ENCODE assay signal across 17 mouse cellular contexts in the genomic region with DNA sequence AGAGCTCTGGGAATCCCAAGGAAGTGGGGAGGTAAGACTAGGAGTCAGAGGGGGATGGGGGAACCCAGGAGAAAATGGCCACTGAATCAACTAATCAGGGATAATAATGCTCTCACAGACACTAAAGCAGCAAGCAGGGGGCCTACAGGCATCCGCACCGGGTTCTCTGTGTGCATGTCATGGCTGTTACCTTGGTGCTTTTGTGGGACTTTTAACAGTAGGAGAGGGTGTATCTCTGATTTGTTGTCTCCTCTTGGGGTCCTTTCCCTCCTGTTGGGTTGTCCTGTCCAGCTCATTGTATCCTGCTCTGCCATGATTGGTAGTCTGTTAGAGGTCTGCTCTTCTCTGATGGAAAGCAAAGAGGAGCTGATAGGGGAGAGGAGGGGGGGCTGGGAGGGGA. TPM values are rescaled to one million over a fixed set of nuclear protein-coding genes. Genes with fewer than 3 reads are reported as not detected.
DNase-seq lines count a peak whose midpoint lies in the region; ATAC-seq lines count a peak whose summit lies in the region.
"Had no signal": no experiment of that assay in that cellular context is flagged by ENCODE, and none has a peak within 500 bp of the region (broad histone marks: within the 10 kb centered on the region; RNA-seq: fewer than 3 reads in every experiment).

No protein-coding gene starts in this region.

- H3K9ac ChIP-seq in hindbrain, embryonic 11.5 days (ENCODE audit: low read depth, low read length) = no peak overlapping the region
- H3K9ac ChIP-seq in hindbrain, embryonic 16.5 days (ENCODE audit: low read depth, low read length) = no peak overlapping the region
- no peak overlapping the region for H3K9ac ChIP-seq in embryonic facial prominence, embryonic 11.5 days (replicated peaks; ENCODE audit: low read length)
- no peak overlapping the region for H3K9ac ChIP-seq in neural tube, embryonic 14.5 days (replicated peaks; ENCODE audit: low read depth, low read length)
- H3K9ac ChIP-seq: heart, embryonic 12.5 days; limb, embryonic 15.5 days had no signal

- ATAC-seq in hindbrain, embryonic 11.5 days (ENCODE audit: low FRiP score) = peak; percentile 85
- no peak for ATAC-seq in hindbrain, embryonic 16.5 days
- peak; percentile 60; the same call in 1 of the 2 replicates for ATAC-seq in embryonic facial prominence, embryonic 11.5 days (replicated peaks; ENCODE audit: insufficient number of reproducible peaks, low FRiP score, low TSS enrichment, low read depth)
- ATAC-seq in neural tube, embryonic 14.5 days (ENCODE audit: low read depth) = peak; percentile 64; the same call in 1 of the 2 replicates
- ATAC-seq in granulocyte monocyte progenitor cell, adult 5-6 weeks (replicated peaks; ENCODE audit: poor library complexity, severe bottlenecking) = no peak
- ATAC-seq: intestine, embryonic 16.5 days had no signal

- DNase-seq in hindbrain, embryonic 11.5 days (ENCODE audit: low spot score) = peak; percentile 45
- DNase-seq in embryo, embryonic 10.5 days (ENCODE audit: low spot score) = peak; percentile 63
- DNase-seq in embryonic facial prominence, embryonic 11.5 days (ENCODE audit: low spot score) = peak; percentile 18
- no peak for DNase-seq in spleen, postnatal 4 days (ENCODE audit: low spot score in 2 of 2)
- DNase-seq: cerebellum, adult 9-10 months; gastrocnemius, postnatal 36 days; layer of hippocampus, postnatal 36 days; lung, postnatal 14 days; right cerebral cortex, adult 18-20 months had no signal

- no peak overlapping the region for H3K27ac ChIP-seq in hindbrain, embryonic 11.5 days (ENCODE audit: low read depth, low read length)
- H3K27ac ChIP-seq in hindbrain, embryonic 16.5 days (ENCODE audit: low read depth, low read length) = no peak overlapping the region
- H3K27ac ChIP-seq in embryonic facial prominence, embryonic 11.5 days (replicated peaks; ENCODE audit: low read depth, low read length) = no peak overlapping the region
- no peak overlapping the region for H3K27ac ChIP-seq in neural tube, embryonic 14.5 days (ENCODE audit: low read depth, low read length)
- H3K27ac ChIP-seq: kidney, postnatal 0 days; limb, embryonic 15.5 days had no signal

- H3K9me3 ChIP-seq in hindbrain, embryonic 11.5 days (ENCODE audit: control insufficient read depth, low read length) = no peaks in the 10 kb centered on the region
- H3K9me3 ChIP-seq in hindbrain, embryonic 16.5 days (ENCODE audit: control insufficient read depth, low read length) = no peaks in the 10 kb centered on the region
- no peaks in the 10 kb centered on the region for H3K9me3 ChIP-seq in embryonic facial prominence, embryonic 11.5 days (replicated peaks; ENCODE audit: control insufficient read depth, low read length)
- no peaks in the 10 kb centered on the region for H3K9me3 ChIP-seq in neural tube, embryonic 14.5 days (ENCODE audit: control insufficient read depth, low read length)
- H3K9me3 ChIP-seq: limb, embryonic 15.5 days had no signal

- WGBS in hindbrain, embryonic 11.5 days = 18% methylated on average over 2 of the region's 2 CpGs
- WGBS in hindbrain, embryonic 16.5 days = 24% methylated on average over 2 of the region's 2 CpGs
- 29% methylated on average over 2 of the region's 2 CpGs for WGBS in embryonic facial prominence, embryonic 11.5 days
- 18% methylated on average over 2 of the region's 2 CpGs for WGBS in neural tube, embryonic 14.5 days

- no peaks in the 10 kb centered on the region for H3K4me1 ChIP-seq in hindbrain, embryonic 11.5 days (replicated peaks; ENCODE audit: control insufficient read depth, insufficient read depth, low read length)
- H3K4me1 ChIP-seq in hindbrain, embryonic 16.5 days (ENCODE audit: control insufficient read depth, insufficient read depth, low read depth, low read length) = peaks cover 4% of the 10 kb centered on the region; the same call in 1 of the 2 replicates
- H3K4me1 ChIP-seq in embryonic facial prominence, embryonic 11.5 days (ENCODE audit: control insufficient read depth, insufficient read depth, low read length) = no peaks in the 10 kb centered on the region
- H3K4me1 ChIP-seq in neural tube, embryonic 14.5 days (ENCODE audit: control insufficient read depth, insufficient read depth, low read length) = peaks cover 5% of the 10 kb centered on the region; the same call in 1 of the 2 replicates
- H3K4me1 ChIP-seq: limb, embryonic 15.5 days had no signal

- H3K36me3 ChIP-seq in hindbrain, embryonic 11.5 days (ENCODE audit: control insufficient read depth, insufficient read depth, low read length) = no peaks in the 10 kb centered on the region
- peaks cover 3% of the 10 kb centered on the region; the same call in 1 of the 2 replicates for H3K36me3 ChIP-seq in hindbrain, embryonic 16.5 days (ENCODE audit: control insufficient read depth, insufficient read depth, low read length)
- H3K36me3 ChIP-seq in embryonic facial prominence, embryonic 11.5 days (replicated peaks; ENCODE audit: control insufficient read depth, insufficient read depth, low read depth, low read length) = no peaks in the 10 kb centered on the region
- no peaks in the 10 kb centered on the region for H3K36me3 ChIP-seq in neural tube, embryonic 14.5 days (ENCODE audit: control insufficient read depth, insufficient read depth, low read length)
- H3K36me3 ChIP-seq: limb, embryonic 15.5 days had no signal

- no peak overlapping the region for H3K4me3 ChIP-seq in hindbrain, embryonic 11.5 days (ENCODE audit: low read depth, low read length)
- no peak overlapping the region for H3K4me3 ChIP-seq in hindbrain, embryonic 16.5 days (ENCODE audit: low read length)
- H3K4me3 ChIP-seq in embryonic facial prominence, embryonic 11.5 days (ENCODE audit: low read depth, low read length) = no peak overlapping the region
- H3K4me3 ChIP-seq in neural tube, embryonic 14.5 days (ENCODE audit: low read depth, low read length) = no peak overlapping the region
- H3K4me3 ChIP-seq: erythroblast, embryonic 14.5 days; heart, embryonic 12.5 days; limb, embryonic 15.5 days had no signal

- no peak overlapping the region for H3K4me2 ChIP-seq in hindbrain, embryonic 11.5 days (replicated peaks; ENCODE audit: low read depth, low read length)
- no peak overlapping the region for H3K4me2 ChIP-seq in hindbrain, embryonic 16.5 days (ENCODE audit: low read length)
- no peak overlapping the region for H3K4me2 ChIP-seq in embryonic facial prominence, embryonic 11.5 days (ENCODE audit: low read depth, low read length)
- no peak overlapping the region for H3K4me2 ChIP-seq in neural tube, embryonic 14.5 days (ENCODE audit: low read depth, low read length)
- H3K4me2 ChIP-seq: heart, embryonic 12.5 days; limb, embryonic 15.5 days had no signal

- no peaks in the 10 kb centered on the region for H3K27me3 ChIP-seq in hindbrain, embryonic 11.5 days (ENCODE audit: control insufficient read depth, insufficient read depth, low read length)
- no peaks in the 10 kb centered on the region for H3K27me3 ChIP-seq in hindbrain, embryonic 16.5 days (replicated peaks; ENCODE audit: control insufficient read depth, insufficient read depth, low read length)
- no peaks in the 10 kb centered on the region for H3K27me3 ChIP-seq in embryonic facial prominence, embryonic 11.5 days (ENCODE audit: control insufficient read depth, insufficient read depth, low read length)
- H3K27me3 ChIP-seq in neural tube, embryonic 14.5 days (ENCODE audit: control insufficient read depth, insufficient read depth, low read length) = no peaks in the 10 kb centered on the region
- H3K27me3 ChIP-seq: heart, embryonic 12.5 days; limb, embryonic 15.5 days had no signal

RNA-seq across cellular contexts. Expression of a gene that starts 19.6 kb away (rescaled TPM):
- polyA plus RNA-seq in hindbrain, embryonic 11.5 days (2014; fragmentation: Nextera tagmentation; extraction: Ambion mirVana) = 37.5 and 38.5 TPM in 2 replicates
- 102 and 116 TPM in 2 replicates for polyA plus RNA-seq in hindbrain, embryonic 16.5 days (2015; fragmentation: Nextera tagmentation; extraction: Ambion mirVana)
- 22.6 and 26.5 TPM in 2 replicates for polyA plus RNA-seq in embryonic facial prominence, embryonic 11.5 days (2014; fragmentation: Nextera tagmentation; extraction: Ambion mirVana)
- 95.4 and 124 TPM in 2 replicates for polyA plus RNA-seq in neural tube, embryonic 14.5 days (2014; fragmentation: Nextera tagmentation; extraction: Ambion mirVana)
- total RNA-seq in granulocyte monocyte progenitor cell, adult 5-6 weeks (2014; fragmentation: Nextera tagmentation) = 15.2 and 23.7 TPM in 2 replicates
- 12.4 and 13.2 TPM in 2 replicates for total RNA-seq in granulocyte monocyte progenitor cell, adult 5-6 weeks (2017)

Comparison
In these comparisons a context has a peak if more than half of its experiments do, and no peak if none do; other contexts are left out.
1. ATAC-seq: peak in hindbrain, embryonic 11.5 days (single experiment), embryonic facial prominence, embryonic 11.5 days (single experiment) and neural tube, embryonic 14.5 days (single experiment); none in hindbrain, embryonic 16.5 days (single experiment) and granulocyte monocyte progenitor cell, adult 5-6 weeks (single experiment).
2. DNase-seq: peak in hindbrain, embryonic 11.5 days (single experiment), embryo, embryonic 10.5 days (single experiment) and embryonic facial prominence, embryonic 11.5 days (single experiment); none in spleen, postnatal 4 days (0 of 2).